23 mouse cellular contexts compared by ENCODE assay signal in the genomic region with DNA sequence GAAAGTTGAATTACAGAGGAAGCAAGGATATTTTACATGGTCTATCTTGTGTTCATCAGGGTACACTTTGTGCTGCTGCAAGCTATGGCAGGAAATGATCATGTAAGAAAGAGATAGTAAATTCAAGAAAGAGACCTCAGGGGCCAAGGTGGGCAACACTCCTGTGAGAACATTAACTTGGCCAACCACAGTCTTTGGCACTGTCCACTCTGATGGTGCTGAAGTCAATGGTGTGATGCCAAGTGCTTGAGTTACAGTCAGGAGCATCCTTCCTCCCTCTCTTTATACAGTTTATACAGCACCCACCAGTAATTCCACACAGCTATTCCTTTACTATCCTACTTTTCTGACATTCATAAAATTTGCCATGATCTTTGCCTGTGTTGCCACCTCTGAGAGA. TPM values are rescaled to one million over a fixed set of nuclear protein-coding genes. Genes with fewer than 3 reads are reported as not detected.
DNase-seq lines count a peak whose midpoint lies in the region; ATAC-seq and TF ChIP-seq lines count a peak whose summit lies in the region.
"Had no signal": no experiment of that assay in that cellular context is flagged by ENCODE, and none has a peak within 500 bp of the region (broad histone marks: within the 10 kb centered on the region; RNA-seq: fewer than 3 reads in every experiment).

No protein-coding gene starts in this region.

- no peaks in the 10 kb centered on the region for H3K27me3 ChIP-seq in lung, embryonic 14.5 days (ENCODE audit: insufficient read depth, low read length)
- no peaks in the 10 kb centered on the region for H3K27me3 ChIP-seq in embryonic facial prominence, embryonic 11.5 days (ENCODE audit: control insufficient read depth, insufficient read depth, low read length)
- no peaks in the 10 kb centered on the region for H3K27me3 ChIP-seq in midbrain, embryonic 15.5 days (replicated peaks)
- H3K27me3 ChIP-seq: forebrain, embryonic 12.5 days; heart, embryonic 15.5 days; limb, embryonic 15.5 days; neural tube, embryonic 12.5 days had no signal

- H3K27ac ChIP-seq in lung, embryonic 14.5 days (ENCODE audit: low read depth): no peak overlapping the region
- H3K27ac ChIP-seq in embryonic facial prominence, embryonic 11.5 days (replicated peaks; ENCODE audit: low read depth, low read length): no peak overlapping the region
- no peak overlapping the region for H3K27ac ChIP-seq in midbrain, embryonic 15.5 days
- H3K27ac ChIP-seq: forebrain, embryonic 12.5 days; heart, embryonic 15.5 days; hindbrain, postnatal 0 days; left cerebral cortex, adult 2 months; limb, embryonic 15.5 days; neural tube, embryonic 12.5 days had no signal

- H3K4me2 ChIP-seq in lung, embryonic 14.5 days: no peak overlapping the region
- no peak overlapping the region for H3K4me2 ChIP-seq in embryonic facial prominence, embryonic 11.5 days (ENCODE audit: low read depth, low read length)
- no peak overlapping the region for H3K4me2 ChIP-seq in midbrain, embryonic 15.5 days
- H3K4me2 ChIP-seq: forebrain, embryonic 12.5 days; heart, embryonic 15.5 days; limb, embryonic 15.5 days; neural tube, embryonic 12.5 days had no signal

- no peak for ATAC-seq in lung, embryonic 14.5 days (ENCODE audit: insufficient read depth)
- no peak for ATAC-seq in embryonic facial prominence, embryonic 11.5 days (replicated peaks; ENCODE audit: insufficient number of reproducible peaks, low FRiP score, low TSS enrichment, low read depth)
- ATAC-seq in midbrain, embryonic 15.5 days (replicated peaks): no peak
- ATAC-seq: hindbrain, postnatal 0 days had no signal

- no peaks in the 10 kb centered on the region for H3K4me1 ChIP-seq in lung, embryonic 14.5 days (ENCODE audit: insufficient read depth)
- H3K4me1 ChIP-seq in embryonic facial prominence, embryonic 11.5 days (ENCODE audit: control insufficient read depth, insufficient read depth, low read length): no peaks in the 10 kb centered on the region
- no peaks in the 10 kb centered on the region for H3K4me1 ChIP-seq in midbrain, embryonic 15.5 days
- H3K4me1 ChIP-seq: forebrain, embryonic 12.5 days; heart, embryonic 15.5 days; limb, embryonic 15.5 days; neural tube, embryonic 12.5 days had no signal

- H3K36me3 ChIP-seq in lung, embryonic 14.5 days (ENCODE audit: insufficient read depth): no peaks in the 10 kb centered on the region
- no peaks in the 10 kb centered on the region for H3K36me3 ChIP-seq in embryonic facial prominence, embryonic 11.5 days (replicated peaks; ENCODE audit: control insufficient read depth, insufficient read depth, low read depth, low read length)
- no peaks in the 10 kb centered on the region for H3K36me3 ChIP-seq in midbrain, embryonic 15.5 days (replicated peaks)
- H3K36me3 ChIP-seq: forebrain, embryonic 12.5 days; heart, embryonic 15.5 days; limb, embryonic 15.5 days; neural tube, embryonic 12.5 days had no signal

- TF ChIP-seq CTCF in lung, embryonic 14.5 days (IDR thresholded peaks at IDR 0.05; ENCODE audit: low read depth): no peak

- H3K4me3 ChIP-seq in lung, embryonic 14.5 days (ENCODE audit: low read depth, low read length): no peak overlapping the region
- no peak overlapping the region for H3K4me3 ChIP-seq in embryonic facial prominence, embryonic 11.5 days (ENCODE audit: low read depth, low read length)
- H3K4me3 ChIP-seq in midbrain, embryonic 15.5 days: no peak overlapping the region
- H3K4me3 ChIP-seq: forebrain, embryonic 12.5 days; heart, embryonic 15.5 days; left cerebral cortex, adult 2 months; limb, embryonic 15.5 days; neural tube, embryonic 12.5 days had no signal

- no peaks in the 10 kb centered on the region for H3K9me3 ChIP-seq in lung, embryonic 14.5 days (ENCODE audit: low read depth, low read length)
- no peaks in the 10 kb centered on the region for H3K9me3 ChIP-seq in embryonic facial prominence, embryonic 11.5 days (replicated peaks; ENCODE audit: control insufficient read depth, low read length)
- no peaks in the 10 kb centered on the region for H3K9me3 ChIP-seq in midbrain, embryonic 15.5 days
- H3K9me3 ChIP-seq: forebrain, embryonic 12.5 days; heart, embryonic 15.5 days; limb, embryonic 15.5 days; neural tube, embryonic 12.5 days had no signal

- peak; percentile 6 for DNase-seq in adrenal gland, postnatal 14 days
- no peak for DNase-seq in adrenal gland, postnatal 36 days
- DNase-seq in lung, embryonic 14.5 days: peak; percentile 69
- no peak for DNase-seq in lung, postnatal 36 days
- DNase-seq in embryonic facial prominence, embryonic 11.5 days (ENCODE audit: low spot score): peak; percentile 61
- DNase-seq in left cerebral cortex, adult 8-10 months (ENCODE audit: low spot score in 2 of 2): no peak
- DNase-seq in heart, adult 9 months (ENCODE audit: low spot score in 2 of 2): no peak
- DNase-seq: cerebellum, postnatal 10 days; lung, adult 18-20 months; thymus, postnatal 25 days had no signal

- H3K9ac ChIP-seq in lung, embryonic 14.5 days: no peak overlapping the region
- H3K9ac ChIP-seq in embryonic facial prominence, embryonic 11.5 days (replicated peaks; ENCODE audit: low read length): no peak overlapping the region
- no peak overlapping the region for H3K9ac ChIP-seq in midbrain, embryonic 15.5 days
- H3K9ac ChIP-seq: forebrain, embryonic 12.5 days; heart, embryonic 15.5 days; limb, embryonic 15.5 days; neural tube, embryonic 12.5 days had no signal

RNA-seq across cellular contexts. Expression of gene Ces1h, which starts 19.4 kb away (rescaled TPM):
- not detected in 2 replicates for total RNA-seq in adrenal gland, postnatal 14 days (2021)
- not detected for total RNA-seq in adrenal gland, postnatal 36 days (2021)
- not detected in 2 replicates for polyA plus RNA-seq in lung, embryonic 14.5 days (2014; fragmentation: Nextera tagmentation; extraction: Ambion mirVana)
- polyA plus RNA-seq in embryonic facial prominence, embryonic 11.5 days (2014; fragmentation: Nextera tagmentation; extraction: Ambion mirVana): not detected in 2 replicates
- not detected for total RNA-seq in left cerebral cortex, adult 8-10 months (2022)
- polyA plus RNA-seq in midbrain, embryonic 15.5 days (2015; fragmentation: Nextera tagmentation; extraction: Ambion mirVana): not detected in 2 replicates
- total RNA-seq: adrenal gland, postnatal 4 days; granulocyte monocyte progenitor cell, adult 5-6 weeks; hindbrain, postnatal 0 days; layer of hippocampus, adult 8-10 months; left cerebral cortex, adult 2 months; midbrain, postnatal 0 days had no signal
- polyA plus RNA-seq: forebrain, embryonic 12.5 days; heart, embryonic 15.5 days; hindbrain, postnatal 0 days; kidney, embryonic 14.5 days; limb, embryonic 15.5 days; midbrain, postnatal 0 days; neural tube, embryonic 12.5 days; stomach, embryonic 14.5 days had no signal

RNA-seq across cellular contexts. Expression of gene Ces1g, which starts 23.0 kb away (rescaled TPM):
- 0.34 and 6.1 TPM in 2 replicates for total RNA-seq in adrenal gland, postnatal 14 days (2021)
- not detected for total RNA-seq in adrenal gland, postnatal 36 days (2021)
- polyA plus RNA-seq in lung, embryonic 14.5 days (2014; fragmentation: Nextera tagmentation; extraction: Ambion mirVana): 0.46 and 0.55 TPM in 2 replicates
- not detected in 2 replicates for polyA plus RNA-seq in embryonic facial prominence, embryonic 11.5 days (2014; fragmentation: Nextera tagmentation; extraction: Ambion mirVana)
- total RNA-seq in left cerebral cortex, adult 8-10 months (2022): not detected
- not detected in 2 replicates for polyA plus RNA-seq in midbrain, embryonic 15.5 days (2015; fragmentation: Nextera tagmentation; extraction: Ambion mirVana)
- total RNA-seq: granulocyte monocyte progenitor cell, adult 5-6 weeks; hindbrain, postnatal 0 days; layer of hippocampus, adult 8-10 months; left cerebral cortex, adult 2 months; midbrain, postnatal 0 days had no signal
- polyA plus RNA-seq: forebrain, embryonic 12.5 days; heart, embryonic 15.5 days; hindbrain, postnatal 0 days; kidney, embryonic 14.5 days; limb, embryonic 15.5 days; midbrain, postnatal 0 days; neural tube, embryonic 12.5 days; stomach, embryonic 14.5 days had no signal

Comparison
In these comparisons a context has a peak if more than half of its experiments do, and no peak if none do; other contexts are left out.
1. DNase-seq: peak in adrenal gland, postnatal 14 days (single experiment), lung, embryonic 14.5 days (single experiment) and embryonic facial prominence, embryonic 11.5 days (single experiment); none in adrenal gland, postnatal 36 days (0 of 2), lung, postnatal 36 days (single experiment), left cerebral cortex, adult 8-10 months (0 of 2) and heart, adult 9 months (0 of 2).